Mouse (Mus musculus) midbrain, postnatal 0 days (tissue): Measurements from ENCODE around the gene Ncoa3. TPM values are rescaled to one million over a fixed set of nuclear protein-coding genes. Genes with fewer than 3 reads are reported as not detected.

Experiments
- ATAC-seq: fragments of 200-750 bp; cut with Nextera tagmentation; 2 replicates; pipeline ENCODE4 v1.8.0; 2017; ENCODE audit warnings: moderate number of reproducible peaks, mild to moderate bottlenecking, moderate TSS enrichment, moderate library complexity; ENCODE audit not compliant: low FRiP score
- DNase-seq: peaks from one replicate; pipeline ENCODE4 v3.0.0-alpha.2; 2015; ENCODE audit warnings: low spot score
- H3K27ac ChIP-seq: fragments of 300-500 bp; sonication (generic); 2 replicates; pipeline ENCODE4 v1.5.1; 2014; ENCODE audit warnings: low read depth, mild to moderate bottlenecking, low read length, mixed read lengths
- H3K27me3 ChIP-seq: fragments of 300-500 bp; sonication (generic); 2 replicates; pipeline ENCODE4 v1.6.1; 2014; ENCODE audit warnings: low read length, control low read depth, mixed read lengths; ENCODE audit not compliant: insufficient read depth
- H3K36me3 ChIP-seq: fragments of 300-500 bp; sonication (generic); 2 replicates; pipeline ENCODE4 v1.6.1; 2014; ENCODE audit warnings: low read length, control low read depth, mixed read lengths; ENCODE audit not compliant: insufficient read depth
- H3K4me1 ChIP-seq: fragments of 300-500 bp; sonication (generic); 2 replicates; pipeline ENCODE4 v1.6.1; 2014; ENCODE audit warnings: mild to moderate bottlenecking, control low read depth, antibody characterized with exemption, low read length, mixed read lengths; ENCODE audit not compliant: insufficient read depth
- H3K4me2 ChIP-seq: fragments of 300-500 bp; sonication (generic); 2 replicates; pipeline ENCODE4 v1.6.1; 2014; ENCODE audit warnings: low read depth, mild to moderate bottlenecking, low read length, mixed read lengths; ENCODE audit not compliant: poor library complexity, severe bottlenecking
- H3K4me3 ChIP-seq: fragments of 300-500 bp; sonication (generic); 2 replicates; pipeline ENCODE4 v1.5.1; 2014; ENCODE audit warnings: low read depth, mild to moderate bottlenecking, low read length, moderate library complexity
- H3K9ac ChIP-seq: fragments of 300-500 bp; sonication (generic); replicated peaks from 2 replicates; pipeline ENCODE4 v1.6.1; 2014; ENCODE audit warnings: mild to moderate bottlenecking, low read length, moderate library complexity, mixed read lengths; ENCODE audit not compliant: poor library complexity, severe bottlenecking
- H3K9me3 ChIP-seq: fragments of 300-500 bp; sonication (generic); 2 replicates; pipeline ENCODE4 v1.6.1; 2016; ENCODE audit warnings: low read length, control low read depth
- CTCF ChIP-seq: IDR thresholded peaks from 2 replicates; pipeline ENCODE4 v1.5.1; 2016; ENCODE audit warnings: antibody characterized with exemption, mild to moderate bottlenecking
- WGBS: fragments of 180-500 bp; shearing (Covaris S2); extraction: QIAGEN DNeasy Blood & Tissue Kit; methylation state at CpG from one replicate; pipeline ENCODE4 v1.1.7; 2014; 5-methylcytosine and 5-hydroxymethylcytosine counted together
- polyA plus RNA-seq: library from polyadenylated mRNA; unstranded; fragments of >200 nt; fragmentation: Nextera tagmentation; extraction: Ambion mirVana; gene quantifications from 2 replicates; pipeline ENCODE4 v1.2.1, GENCODE M21; 2015
- total RNA-seq: library from RNA; depleted of rRNA; stranded (reverse); fragments of >200 nt; gene quantifications from 2 replicates; pipeline ENCODE4 v1.2.3, GENCODE M21; 2014

The Ncoa3 gene
- total and polyA plus RNA-seq, 2 experiments from 2014 or later: 14.9 to 40.9 TPM

DNA sequence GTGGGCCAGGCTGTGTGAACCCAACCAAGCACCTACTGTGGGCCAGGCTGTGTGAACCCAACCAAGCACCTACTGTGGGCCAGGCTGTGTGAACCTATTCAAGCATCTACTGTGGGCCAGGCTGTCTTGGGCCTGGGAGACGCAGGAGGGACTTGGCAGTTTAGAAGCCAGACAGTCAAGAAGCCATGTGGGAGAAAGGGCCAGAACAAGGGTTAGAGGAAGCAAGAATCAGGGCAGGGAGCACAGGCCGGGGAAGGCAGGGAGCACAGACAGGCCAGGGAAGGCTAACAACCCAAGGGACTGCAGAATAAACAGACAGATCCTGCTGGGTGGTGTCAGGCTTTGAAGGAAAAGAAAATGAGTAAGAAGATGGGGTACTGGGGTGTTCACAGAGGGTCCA lies 118.8 kb downstream of the Ncoa3 start:
- H3K27ac ChIP-seq: no peak overlapping the region

DNA sequence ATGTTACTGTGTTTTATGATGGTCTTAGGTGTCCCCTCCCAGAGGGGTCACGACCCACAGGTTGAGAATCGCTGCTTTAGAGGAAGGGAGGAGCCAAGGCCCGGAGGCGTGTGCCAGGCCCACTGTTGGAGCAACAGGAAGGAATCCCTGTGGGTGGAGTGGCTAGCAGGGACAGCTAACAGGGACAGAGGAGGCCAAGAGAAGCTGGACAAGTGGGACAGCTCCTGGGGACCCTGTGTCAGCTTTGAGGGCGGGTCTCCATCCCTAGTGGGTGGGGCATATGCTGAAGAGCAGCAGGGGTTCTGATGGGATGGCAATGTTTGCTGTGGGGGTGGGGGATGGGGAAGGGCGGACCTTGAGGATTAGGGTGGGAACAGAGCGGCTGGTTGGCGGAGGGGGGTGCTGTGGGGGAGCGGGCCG lies 119.4 kb downstream of the Ncoa3 start:
- DNase-seq: no peak
- no peak overlapping the region for H3K4me3 ChIP-seq
- no peak for ATAC-seq

More for the DNA sequence above, 118.8 kb downstream of the Ncoa3 start:
- no peak overlapping the region for H3K9ac ChIP-seq
- H3K4me3 ChIP-seq: no peak overlapping the region
- H3K4me1 ChIP-seq: no peaks in the 10 kb centered on the region
- DNase-seq (no peak), ATAC-seq (no peak)
- no peak overlapping the region for H3K4me2 ChIP-seq
- H3K9me3 ChIP-seq: no peaks in the 10 kb centered on the region
- TF ChIP-seq CTCF: no peak
- H3K36me3 ChIP-seq: peaks cover 6% of the 10 kb centered on the region; the same call in 1 of the 2 replicates
- no peaks in the 10 kb centered on the region for H3K27me3 ChIP-seq
- WGBS: 85% methylated on average over 2 of the region's 2 CpGs

DNA sequence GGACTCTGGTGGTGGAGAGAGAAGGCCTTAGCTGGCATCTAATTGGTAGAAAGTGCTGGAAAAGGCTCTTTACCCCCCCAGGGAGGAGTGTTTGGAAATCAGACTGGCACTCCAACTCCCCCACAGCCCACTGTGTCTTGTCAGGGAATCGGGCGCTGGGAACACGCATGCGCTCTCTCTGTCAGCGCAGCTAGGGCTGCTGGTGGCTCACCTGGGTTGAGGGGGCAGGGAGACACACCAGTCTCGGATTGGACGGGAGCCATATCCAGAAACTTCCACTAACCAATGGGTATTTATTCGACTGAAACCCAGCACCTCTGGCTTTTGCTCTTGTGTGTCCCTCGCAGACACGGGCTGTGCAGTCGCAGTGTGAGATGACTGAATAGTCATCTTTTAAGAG lies 120.5 kb downstream of the Ncoa3 start:
- H3K4me3 ChIP-seq: no peak overlapping the region
- no peak for TF ChIP-seq CTCF
- DNase-seq: no peak

More for the DNA sequence above, 119.4 kb downstream of the Ncoa3 start:
- H3K4me1 ChIP-seq: no peaks in the 10 kb centered on the region
- no peak overlapping the region for H3K27ac ChIP-seq
- TF ChIP-seq CTCF: no peak
- 38% methylated on average over 10 of the region's 10 CpGs for WGBS
- H3K9me3 ChIP-seq: no peaks in the 10 kb centered on the region
- H3K9ac ChIP-seq: no peak overlapping the region
- no peaks in the 10 kb centered on the region for H3K27me3 ChIP-seq
- no peak overlapping the region for H3K4me2 ChIP-seq
- H3K36me3 ChIP-seq: peaks cover 9% of the 10 kb centered on the region; the same call in 1 of the 2 replicates

DNA sequence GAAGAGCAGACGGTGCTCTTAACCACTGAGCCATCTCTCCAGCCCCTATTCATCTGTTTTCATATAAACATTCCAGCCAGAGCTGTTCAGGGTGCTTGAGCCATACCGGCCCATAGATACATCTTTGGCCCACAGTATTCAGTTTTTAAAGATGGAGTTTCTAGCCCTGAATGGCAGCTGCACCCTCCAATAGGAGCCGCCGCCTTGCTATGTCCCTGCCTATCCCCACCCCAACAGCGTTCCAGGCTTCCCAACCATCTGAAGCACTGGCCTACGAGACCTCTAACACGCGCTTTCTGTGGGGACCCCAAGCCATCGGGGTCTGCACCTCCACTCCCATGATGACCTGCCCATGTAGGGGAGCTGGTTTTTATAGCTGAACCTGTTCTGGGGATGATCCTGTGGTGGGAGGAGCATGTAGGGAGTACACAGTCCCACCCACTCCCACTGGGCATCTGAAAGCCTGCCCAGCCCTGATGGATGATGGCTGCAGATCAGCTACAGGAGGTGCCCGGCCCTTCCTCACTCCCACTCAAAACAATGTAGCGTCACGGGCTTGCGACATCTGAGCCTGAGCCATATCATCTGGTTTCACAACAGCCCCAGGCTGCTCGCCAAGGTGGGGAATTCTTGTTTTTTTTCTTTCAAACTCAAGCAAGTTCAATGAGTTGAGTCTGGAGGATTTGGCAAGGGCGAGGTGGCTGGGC lies 123.3 kb downstream of the Ncoa3 start:
- Histone ChIP-seq H3K9me3 (no peaks in the 10 kb centered on the region), H3K4me1 (no peaks in the 10 kb centered on the region), H3K27ac (no peak overlapping the region), H3K4me2 (no peak overlapping the region), H3K36me3 (peaks cover 10% of the 10 kb centered on the region; the same call in 1 of the 2 replicates), H3K9ac (no peak overlapping the region), H3K27me3 (no peaks in the 10 kb centered on the region), H3K4me3 (no peak overlapping the region)
- TF ChIP-seq CTCF: no peak
- WGBS: 91% methylated on average over 15 of the region's 15 CpGs
- DNase-seq: no peak
- ATAC-seq: no peak

More for the DNA sequence above, 120.5 kb downstream of the Ncoa3 start:
- H3K36me3 ChIP-seq: peaks cover 10% of the 10 kb centered on the region; the same call in 1 of the 2 replicates
- H3K9me3 ChIP-seq: no peaks in the 10 kb centered on the region
- no peaks in the 10 kb centered on the region for H3K27me3 ChIP-seq
- H3K9ac ChIP-seq: no peak overlapping the region
- H3K4me1 ChIP-seq: no peaks in the 10 kb centered on the region
- no peak overlapping the region for H3K4me2 ChIP-seq
- ATAC-seq: no peak
- no peak overlapping the region for H3K27ac ChIP-seq
- 94% methylated on average over 11 of the region's 11 CpGs for WGBS

DNA sequence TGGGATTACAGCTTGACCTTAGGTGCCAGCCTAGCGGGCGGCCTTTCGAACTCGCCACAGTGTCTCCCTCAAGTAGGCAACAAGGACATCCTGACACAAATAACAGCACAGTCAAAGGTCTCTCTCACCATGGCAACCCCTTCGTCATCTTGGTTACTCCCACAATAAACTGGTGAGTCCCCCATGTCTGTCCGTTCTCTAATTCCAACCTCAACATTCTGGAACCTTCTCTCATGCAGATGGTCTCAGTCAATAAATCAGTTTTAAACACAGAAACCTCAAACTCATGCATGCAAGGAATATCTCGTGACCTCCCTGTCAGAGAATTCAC lies 123.8 kb downstream of the Ncoa3 start:
- Histone ChIP-seq H3K4me1 (no peaks in the 10 kb centered on the region), H3K36me3 (peaks cover 10% of the 10 kb centered on the region; the same call in 1 of the 2 replicates), H3K9ac (no peak overlapping the region), H3K4me2 (no peak overlapping the region), H3K27me3 (no peaks in the 10 kb centered on the region), H3K9me3 (no peaks in the 10 kb centered on the region), H3K4me3 (no peak overlapping the region), H3K27ac (no peak overlapping the region)
- no peak for ATAC-seq
- TF ChIP-seq CTCF: no peak
- DNase-seq: no peak
- WGBS: 92% methylated on average over 7 of the region's 7 CpGs

DNA sequence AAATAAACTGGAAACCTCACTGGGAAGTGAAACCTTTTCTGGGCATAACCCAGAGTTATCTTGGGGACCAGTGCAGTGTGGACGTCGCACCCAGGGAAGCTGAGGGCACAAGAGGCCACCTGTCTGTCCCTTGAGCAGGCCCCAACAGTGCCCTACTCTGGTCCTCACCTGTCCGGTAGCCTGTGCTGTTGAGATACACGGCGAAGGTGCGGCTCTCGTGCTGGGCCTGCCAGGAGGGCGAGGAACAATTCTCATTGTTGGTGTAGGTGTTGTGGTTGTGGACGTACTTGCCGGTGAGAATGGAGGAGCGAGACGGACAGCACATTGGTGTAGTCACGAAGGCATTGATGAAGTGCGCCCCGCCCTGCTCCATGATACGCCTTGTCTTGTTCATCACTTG lies 124.3 kb downstream of the Ncoa3 start:
- Histone ChIP-seq H3K27me3 (no peaks in the 10 kb centered on the region), H3K9ac (no peak overlapping the region), H3K27ac (no peak overlapping the region), H3K4me1 (no peaks in the 10 kb centered on the region), H3K4me2 (no peak overlapping the region), H3K36me3 (peaks cover 10% of the 10 kb centered on the region; the same call in 1 of the 2 replicates), H3K4me3 (no peak overlapping the region), H3K9me3 (no peaks in the 10 kb centered on the region)
- no peak for TF ChIP-seq CTCF
- DNase-seq (no peak), ATAC-seq (no peak)
- 98% methylated on average over 16 of the region's 16 CpGs for WGBS
